Mouse (Mus musculus): Measurements from ENCODE around the gene Selenoh.

- no peak for TF ChIP-seq TAL1 (conservative IDR thresholded peaks at IDR 0.05; ENCODE audit: low read depth, low read length)
- TF ChIP-seq POLR2AphosphoS5 (IDR thresholded peaks at IDR 0.05; ENCODE audit: insufficient replicate concordance, low read depth, low read length): no peak
- TF ChIP-seq CTCF (IDR thresholded peaks at IDR 0.05; ENCODE audit: low read depth, low read length): no peak
Observed at GRCm38 (mm10) chr2:84632001-84632400, 38.6 kb downstream of the Selenoh start.

All from G1E (cell line).